Mouse (Mus musculus) kidney, adult 9 months (tissue): Measurements from ENCODE around the gene Eml3.
A peak's percentile ranks its signal among the peaks of the same experiment; 100 is the strongest.

ENCODE experiments used
- DNase-seq: peaks from one replicate; pipeline ENCODE4 v3.0.0; 2022

Gene Eml3

DNA sequence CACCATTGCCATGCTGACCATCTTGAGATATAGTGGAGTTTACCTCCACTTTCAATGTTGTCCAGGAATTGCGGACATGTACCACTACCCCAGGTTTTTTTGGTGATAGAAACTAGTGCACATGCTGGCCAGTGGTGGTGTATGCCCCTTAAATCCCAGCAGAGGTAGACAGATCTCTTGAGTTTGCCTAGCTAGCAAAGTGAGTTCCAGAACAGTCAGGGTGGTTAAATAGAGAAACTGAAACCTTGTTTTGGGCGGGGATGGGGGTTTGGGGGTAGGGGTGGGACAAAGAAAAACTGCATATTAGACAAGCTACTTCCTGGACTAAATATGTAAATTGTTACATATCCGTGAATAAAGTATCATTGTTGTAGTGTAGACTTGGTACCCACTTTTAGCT lies 10.4 kb upstream of the Eml3 start:
- DNase-seq = no peak

GRCm38 (mm10) chr19:8919684-8920072 lies 9.7 kb upstream of the Eml3 start:
- DNase-seq = no peak

- DNase-seq = peak; percentile 98
These were observed 9.1 kb upstream of the Eml3 start, which contains the start of gene B3gat3 for GRCm38 (mm10) chr19:8920073-8920736. TSS of gene B3gat3 (plus strand) at chr19:8920374.

DNA sequence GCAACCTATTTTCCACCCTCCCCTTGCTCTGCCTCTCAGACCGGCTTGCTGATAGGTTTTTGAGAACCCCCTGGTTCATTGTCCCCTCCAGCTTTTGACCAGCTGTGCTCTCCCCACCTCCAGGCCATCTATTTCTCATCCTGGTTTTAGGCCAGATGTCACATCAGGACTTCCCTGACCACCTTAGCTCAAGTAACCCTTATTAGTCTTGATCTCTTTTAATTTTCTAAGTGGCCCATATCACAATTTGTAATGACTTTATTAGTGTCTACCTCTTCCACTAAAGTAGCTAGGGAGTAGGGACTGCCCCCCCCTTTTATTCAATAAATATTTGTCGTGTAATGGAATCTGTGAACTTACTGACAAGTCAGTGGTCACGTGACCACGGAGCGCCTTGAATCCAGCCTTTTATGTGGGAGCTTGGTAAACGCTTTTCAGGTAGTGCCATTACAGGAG lies 8.5 kb upstream of the Eml3 start:
- DNase-seq = peak; percentile 53

DNA sequence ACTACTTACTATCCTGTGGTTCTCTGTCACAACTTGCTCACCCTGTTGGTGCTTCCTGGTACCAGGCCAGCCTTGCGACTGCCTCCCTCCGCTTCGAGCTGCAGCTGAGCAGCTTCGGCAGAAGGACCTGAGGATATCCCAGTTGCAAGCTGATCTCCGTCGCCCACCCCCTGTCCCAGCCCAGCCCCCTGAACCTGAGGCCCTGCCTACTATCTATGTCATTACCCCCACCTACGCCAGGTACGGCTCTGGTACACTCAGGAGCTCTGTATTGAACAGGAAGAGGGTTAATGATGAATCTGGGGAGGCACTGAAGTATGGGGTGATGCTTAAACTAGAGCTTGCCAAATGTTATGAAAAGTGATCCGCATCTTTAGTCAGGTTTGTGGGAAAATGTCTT lies 7.6 kb upstream of the Eml3 start:
- DNase-seq = no peak

GRCm38 (mm10) chr19:8926766-8927165 lies 2.6 kb upstream of the Eml3 start:
- no peak for DNase-seq

GRCm38 (mm10) chr19:8927891-8928525 lies 1.3 kb upstream of the Eml3 start:
- DNase-seq = no peak

- DNase-seq = no peak
These were observed 596 bp upstream of the Eml3 start for GRCm38 (mm10) chr19:8928689-8929223.

GRCm38 (mm10) chr19:8930117-8930516 lies 765 bp downstream of the Eml3 start:
- no peak for DNase-seq

GRCm38 (mm10) chr19:8930771-8931170 lies 1.4 kb downstream of the Eml3 start:
- DNase-seq = no peak

- no peak for DNase-seq
These were observed 7.4 kb downstream of the Eml3 start for GRCm38 (mm10) chr19:8936736-8937135.

- DNase-seq = no peak
These were observed 11.3 kb downstream of the Eml3 start for GRCm38 (mm10) chr19:8940526-8941133.

GRCm38 (mm10) chr19:8941136-8941514 lies 11.8 kb downstream of the Eml3 start:
- no peak for DNase-seq

DNA sequence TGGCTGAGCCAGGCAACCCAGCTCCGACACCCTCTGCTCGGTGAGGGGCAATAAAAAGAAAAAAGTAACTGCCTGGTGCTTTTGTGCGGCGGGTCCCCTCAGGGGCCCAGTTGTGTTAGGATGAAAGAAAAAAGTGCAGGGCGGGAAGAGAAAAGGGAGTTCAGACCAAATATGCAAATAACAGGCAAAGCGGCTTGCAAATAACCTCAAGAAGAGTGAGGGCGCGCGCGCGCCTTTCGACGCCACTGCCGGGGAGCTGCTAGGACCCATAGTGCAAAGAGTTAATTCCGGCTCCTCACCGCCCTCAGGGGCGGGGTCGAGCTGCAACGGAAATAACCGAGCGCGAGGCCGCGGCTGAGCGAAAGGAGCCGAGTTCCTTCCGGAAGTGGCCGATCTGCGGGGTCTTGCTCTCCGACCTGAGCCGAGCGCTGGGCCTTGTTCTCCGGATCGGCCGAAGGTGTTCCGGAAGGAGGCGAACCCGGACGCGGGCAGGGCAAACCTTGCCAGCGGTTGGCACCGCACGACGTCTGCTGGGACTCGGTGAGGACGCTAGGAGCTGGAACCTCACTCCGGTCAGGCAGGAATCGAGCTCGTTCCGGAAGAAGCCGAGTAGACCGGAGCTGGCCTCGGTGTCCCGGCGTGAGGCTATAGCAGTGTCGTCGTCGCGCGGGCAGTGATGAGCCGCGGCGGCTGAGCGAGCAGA lies 12.3 kb downstream of the Eml3 start, which contains the start of gene Mta2:
Gene Mta2 (plus strand): TSS at position 361 of the 703 bp plus-strand sequence.
- peak; percentile 96 for DNase-seq

GRCm38 (mm10) chr19:8942276-8942964 lies 13.1 kb downstream of the Eml3 start:
- DNase-seq = peak; percentile 59

- DNase-seq = no peak
These were observed 13.7 kb downstream of the Eml3 start for GRCm38 (mm10) chr19:8943047-8943446.

DNA sequence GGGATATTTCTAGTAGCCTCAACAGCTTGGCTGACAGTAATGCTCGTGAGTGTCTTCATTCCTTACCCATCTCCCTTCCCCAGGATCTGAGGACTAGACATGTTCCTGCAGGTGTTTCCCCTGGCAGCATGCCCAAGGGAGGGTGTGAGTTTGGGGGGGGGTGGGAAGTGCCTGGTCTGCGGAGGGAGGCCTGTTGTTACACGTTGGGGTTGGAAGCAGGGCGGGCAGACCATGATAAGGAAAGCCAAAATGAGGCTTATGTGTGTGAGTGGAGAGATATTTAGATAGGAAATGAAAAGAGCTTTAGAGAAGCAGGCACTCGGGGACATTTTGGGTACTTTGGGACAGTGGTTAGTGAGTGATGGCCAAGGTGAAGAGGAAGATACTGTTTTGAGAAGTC lies 14.7 kb downstream of the Eml3 start:
- DNase-seq = no peak

- DNase-seq = peak; percentile 83
These were observed 15.4 kb downstream of the Eml3 start for GRCm38 (mm10) chr19:8944750-8945149.

DNA sequence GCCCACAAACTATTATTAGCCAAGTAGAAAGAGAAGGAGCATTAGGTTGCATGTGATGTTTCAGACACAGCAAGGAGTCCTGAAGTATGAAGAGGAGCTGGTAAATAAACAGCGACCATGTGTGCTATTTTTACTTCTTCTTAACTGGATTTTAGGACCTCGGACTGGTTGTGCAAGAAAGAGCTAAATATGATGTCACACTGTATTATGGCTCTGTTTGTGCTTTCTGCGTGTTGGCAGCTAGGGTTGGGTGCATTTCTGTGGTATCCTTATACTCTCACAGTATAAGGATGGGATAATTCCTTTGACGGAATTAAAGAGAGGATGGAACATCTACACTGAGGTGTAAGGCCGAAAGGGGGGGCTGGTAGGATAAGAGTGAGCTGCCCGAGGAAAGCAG lies 15.9 kb downstream of the Eml3 start:
- no peak for DNase-seq

- DNase-seq = no peak
These were observed 17.6 kb downstream of the Eml3 start for GRCm38 (mm10) chr19:8946929-8947328.

- no peak for DNase-seq
These were observed 20.8 kb downstream of the Eml3 start for GRCm38 (mm10) chr19:8950190-8950589.

GRCm38 (mm10) chr19:8952241-8952640 lies 22.9 kb downstream of the Eml3 start:
- DNase-seq = no peak
